Mouse (Mus musculus) ES-E14 (cell line): ENCODE results near the gene Dbt.

Source experiments
- CHD2 ChIP-seq: IDR thresholded peaks from 2 replicates; pipeline ENCODE4 v1.6.1; 2014; ENCODE audit warnings: mild to moderate bottlenecking, low read depth, low read length, inconsistent platforms
- HCFC1 ChIP-seq: IDR thresholded peaks from 2 replicates; pipeline ENCODE4 v1.6.1; 2012; ENCODE audit warnings: low read length, inconsistent platforms, borderline replicate concordance; ENCODE audit not compliant: insufficient read depth
- MAFK ChIP-seq: IDR thresholded peaks from 2 replicates; pipeline ENCODE4 v1.6.1; 2014; ENCODE audit warnings: mild to moderate bottlenecking, low read depth, low read length, inconsistent platforms; ENCODE audit not compliant: insufficient read depth
- ZC3H11A ChIP-seq: IDR thresholded peaks from 2 replicates; pipeline ENCODE4 v1.6.1; 2012; ENCODE audit warnings: low read depth, mild to moderate bottlenecking, inconsistent platforms, low read length, borderline replicate concordance
- ZNF384 ChIP-seq: IDR thresholded peaks from 2 replicates; pipeline ENCODE4 v1.6.1; 2012; ENCODE audit warnings: low read depth, low read length, inconsistent platforms

DNA sequence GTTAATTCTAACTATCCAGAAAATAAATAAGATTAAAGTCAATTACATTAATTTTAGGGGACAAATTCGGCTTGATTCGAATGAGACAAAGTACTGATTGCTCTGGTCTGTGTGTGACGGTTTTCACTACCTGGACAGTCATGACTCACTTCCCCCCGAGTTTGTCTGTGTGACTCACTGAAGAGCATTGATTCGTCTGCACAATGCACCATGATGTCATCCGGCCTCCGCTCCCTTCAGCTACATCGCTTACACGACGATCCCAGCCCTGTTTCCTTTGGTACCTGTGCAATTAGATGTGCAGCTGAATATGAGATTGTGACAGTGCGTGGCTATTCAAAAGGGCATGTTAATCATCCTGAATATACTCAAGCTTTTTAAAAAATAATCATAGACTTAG is 38.3 kb upstream of the Dbt start:
- no peak for TF ChIP-seq ZNF384
- TF ChIP-seq MAFK = no peak
- no peak for TF ChIP-seq CHD2
- no peak for TF ChIP-seq ZC3H11A
- no peak for TF ChIP-seq HCFC1
